Mouse (Mus musculus) embryonic facial prominence, embryonic 11.5 days (tissue): ENCODE measurements at regions not wholly inside any gene's neighbourhood (a gene's known extent, or its start where the extent isn't known, plus 50 kb on each side); places are given as distances from the start of the nearest gene placed in this dataset.

Source experiments
- ATAC-seq: fragments of 200-750 bp; cut with Nextera tagmentation; replicated peaks from 2 replicates; pipeline ENCODE4 v1.8.0; 2017; ENCODE audit warnings: low read depth; ENCODE audit not compliant: insufficient number of reproducible peaks, low FRiP score, low TSS enrichment
- DNase-seq: peaks from one replicate; pipeline ENCODE4 v3.0.0-alpha.2; 2015; ENCODE audit warnings: low spot score
- H3K27ac ChIP-seq: fragments of 300-500 bp; sonication (generic); replicated peaks from 2 replicates; pipeline ENCODE4 v1.5.1; 2014; ENCODE audit warnings: mild to moderate bottlenecking, low read depth, low read length, control low read depth
- H3K27me3 ChIP-seq: fragments of 300-500 bp; sonication (generic); 2 replicates; pipeline ENCODE4 v1.6.1; 2014; ENCODE audit warnings: mild to moderate bottlenecking, low read length, moderate library complexity, mixed read lengths; ENCODE audit not compliant: control insufficient read depth, insufficient read depth
- H3K36me3 ChIP-seq: fragments of 300-500 bp; sonication (generic); replicated peaks from 2 replicates; pipeline ENCODE4 v1.6.1; 2014; ENCODE audit warnings: low read depth, mild to moderate bottlenecking, low read length, moderate library complexity, mixed read lengths; ENCODE audit not compliant: control insufficient read depth, insufficient read depth
- H3K4me1 ChIP-seq: fragments of 300-500 bp; sonication (generic); 2 replicates; pipeline ENCODE4 v1.6.1; 2014; ENCODE audit warnings: low read length, mixed read lengths; ENCODE audit not compliant: control insufficient read depth, insufficient read depth
- H3K4me2 ChIP-seq: fragments of 300-500 bp; sonication (generic); 2 replicates; pipeline ENCODE4 v1.6.1; 2014; ENCODE audit warnings: low read depth, mild to moderate bottlenecking, control low read depth, low read length, moderate library complexity
- H3K4me3 ChIP-seq: fragments of 300-500 bp; sonication (generic); 2 replicates; pipeline ENCODE4 v1.5.1; 2014; ENCODE audit warnings: low read depth, low read length, control low read depth
- H3K9ac ChIP-seq: fragments of 300-500 bp; sonication (generic); replicated peaks from 2 replicates; pipeline ENCODE4 v1.6.1; 2014; ENCODE audit warnings: mild to moderate bottlenecking, control low read depth, low read length
- H3K9me3 ChIP-seq: fragments of 300-500 bp; sonication (generic); replicated peaks from 2 replicates; pipeline ENCODE4 v1.6.1; 2016; ENCODE audit warnings: mild to moderate bottlenecking, low read length, inconsistent platforms, mixed read lengths; ENCODE audit not compliant: control insufficient read depth
- WGBS: fragments of 180-500 bp; shearing (Covaris S2); extraction: QIAGEN DNeasy Blood & Tissue Kit; methylation state at CpG from one replicate; pipeline ENCODE4 v1.1.7; 2014; 5-methylcytosine and 5-hydroxymethylcytosine counted together

GRCm38 (mm10) chr4:12837097-12837426 is 665.2 kb upstream of the Fam92a start:
- Histone ChIP-seq H3K4me1 (no peaks in the 10 kb centered on the region), H3K4me3 (no peak overlapping the region)

DNA sequence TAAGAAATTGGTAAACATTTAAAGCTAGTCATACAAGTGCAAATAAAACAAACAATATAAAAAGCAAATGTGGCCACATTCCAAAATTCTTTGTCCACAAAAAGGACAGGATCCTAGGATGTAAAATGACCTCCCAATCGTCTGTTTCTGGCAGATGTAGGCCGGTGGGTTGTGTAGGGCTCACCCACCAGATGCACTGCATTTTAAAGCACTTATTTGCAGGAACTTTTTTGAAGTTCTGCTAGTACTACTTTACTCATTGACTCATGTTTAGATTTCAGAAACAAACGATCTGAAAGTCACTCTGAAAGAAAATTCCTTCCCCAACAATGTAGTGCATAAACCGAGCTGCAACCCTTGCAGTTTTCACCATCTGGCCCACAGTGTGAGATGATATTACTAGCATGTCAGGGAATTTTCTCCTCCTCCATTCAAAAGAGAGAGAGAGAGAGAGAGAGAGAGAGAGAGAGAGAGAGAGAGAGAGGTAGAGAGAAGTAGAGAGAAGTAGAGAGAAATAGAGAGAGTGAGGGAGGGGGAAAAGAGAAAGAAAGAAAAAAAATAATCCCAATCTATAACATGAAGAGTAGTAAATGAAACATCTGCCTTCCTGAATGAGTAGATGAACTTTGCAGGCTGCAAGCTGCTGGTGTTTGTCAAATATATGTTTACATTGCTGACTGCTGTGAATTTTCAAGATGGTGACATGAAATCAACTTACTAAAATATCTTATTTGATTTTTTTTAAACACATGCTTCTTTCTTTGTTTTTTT is 664.7 kb upstream of the Fam92a start:
- no peak overlapping the region for H3K4me2 ChIP-seq
- no peaks in the 10 kb centered on the region for H3K9me3 ChIP-seq
- H3K4me3 ChIP-seq, result no peak overlapping the region
- WGBS, result 60% methylated on average over 4 of the region's 4 CpGs
- no peaks in the 10 kb centered on the region for H3K36me3 ChIP-seq
- ATAC-seq (no peak), DNase-seq (no peak)
- H3K9ac ChIP-seq, result no peak overlapping the region
- H3K4me1 ChIP-seq, result no peaks in the 10 kb centered on the region
- no peaks in the 10 kb centered on the region for H3K27me3 ChIP-seq
- no peak overlapping the region for H3K27ac ChIP-seq

More at GRCm38 (mm10) chr4:12837097-12837426, 665.2 kb upstream of the Fam92a start:
- ATAC-seq (no peak), DNase-seq (no peak)
- Histone ChIP-seq H3K36me3 (no peaks in the 10 kb centered on the region), H3K27me3 (no peaks in the 10 kb centered on the region), H3K27ac (no peak overlapping the region), H3K4me2 (no peak overlapping the region), H3K9me3 (no peaks in the 10 kb centered on the region), H3K9ac (no peak overlapping the region)
- WGBS, result 73% methylated on average over 1 of the region's 1 CpGs

DNA sequence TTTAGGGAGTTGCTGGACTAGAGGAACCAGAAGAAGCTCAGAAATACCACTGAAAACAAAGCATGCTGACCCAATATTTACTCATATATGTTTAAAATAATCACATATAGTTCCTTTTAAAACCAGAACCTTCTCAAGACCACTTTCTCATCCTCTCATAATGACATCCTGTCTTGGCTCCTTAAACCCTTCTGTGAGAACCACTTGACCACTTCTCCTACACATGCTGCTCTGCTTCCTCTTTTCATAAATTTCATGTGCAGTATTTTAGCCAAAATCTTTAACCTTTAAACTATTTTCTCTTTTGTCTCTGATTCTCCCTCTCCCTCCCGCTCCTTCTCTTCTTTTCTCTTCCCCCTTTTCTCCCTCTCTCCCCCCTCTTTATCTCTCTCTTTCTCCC is 654.6 kb upstream of the Fam92a start:
- no peaks in the 10 kb centered on the region for H3K27me3 ChIP-seq
- DNase-seq, result no peak
- no peak for ATAC-seq
- H3K4me2 ChIP-seq, result no peak overlapping the region
- H3K4me1 ChIP-seq, result no peaks in the 10 kb centered on the region
- no peaks in the 10 kb centered on the region for H3K9me3 ChIP-seq
- WGBS, result 80% methylated on average over 1 of the region's 1 CpGs
- H3K4me3 ChIP-seq, result no peak overlapping the region
- H3K36me3 ChIP-seq, result no peaks in the 10 kb centered on the region
- H3K9ac ChIP-seq, result no peak overlapping the region
- H3K27ac ChIP-seq, result no peak overlapping the region

- no peak for DNase-seq
These were observed 642.4 kb upstream of the Fam92a start for GRCm38 (mm10) chr4:12814251-12814650.

DNA sequence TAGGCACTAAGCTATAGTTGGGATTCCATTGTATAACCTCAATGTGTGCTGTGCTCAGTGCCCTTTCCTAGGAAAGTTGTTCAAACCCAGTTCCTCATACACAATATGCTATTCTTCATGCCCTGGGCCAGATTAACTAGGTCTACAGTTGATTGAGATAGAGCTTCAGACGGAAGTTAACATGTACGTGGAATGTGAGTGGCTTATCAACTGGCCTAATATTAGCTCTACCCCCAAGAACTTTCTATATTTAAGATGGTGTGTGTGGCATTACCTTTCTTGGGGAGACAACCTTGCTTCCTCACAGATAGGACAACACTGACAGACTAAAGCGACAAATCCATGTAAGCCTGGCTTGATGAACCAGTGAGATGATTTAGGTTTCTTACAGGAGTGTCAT is 629.4 kb upstream of the Fam92a start:
- Histone ChIP-seq H3K27ac (no peak overlapping the region), H3K4me2 (no peak overlapping the region), H3K4me1 (no peaks in the 10 kb centered on the region), H3K36me3 (no peaks in the 10 kb centered on the region), H3K9ac (no peak overlapping the region), H3K9me3 (no peaks in the 10 kb centered on the region), H3K4me3 (no peak overlapping the region), H3K27me3 (no peaks in the 10 kb centered on the region)
- 89% methylated on average over 3 of the region's 3 CpGs for WGBS
- no peak for DNase-seq
- no peak for ATAC-seq

More at GRCm38 (mm10) chr4:12814251-12814650, 642.4 kb upstream of the Fam92a start:
- WGBS, result 91% methylated on average over 2 of the region's 2 CpGs
- Histone ChIP-seq H3K4me3 (no peak overlapping the region), H3K4me2 (no peak overlapping the region), H3K9me3 (no peaks in the 10 kb centered on the region), H3K4me1 (no peaks in the 10 kb centered on the region), H3K27ac (no peak overlapping the region), H3K9ac (no peak overlapping the region), H3K27me3 (no peaks in the 10 kb centered on the region), H3K36me3 (no peaks in the 10 kb centered on the region)
- ATAC-seq, result no peak

- peak; percentile 25 for DNase-seq
These were observed 627.7 kb upstream of the Fam92a start for GRCm38 (mm10) chr4:12799564-12799963.

GRCm38 (mm10) chr4:12792764-12793422 is 621.1 kb upstream of the Fam92a start:
- H3K9me3 ChIP-seq, result no peaks in the 10 kb centered on the region
- H3K4me3 ChIP-seq, result no peak overlapping the region
- ATAC-seq (no peak), DNase-seq (no peak)
- no peak overlapping the region for H3K27ac ChIP-seq
- H3K27me3 ChIP-seq, result no peaks in the 10 kb centered on the region
- no peaks in the 10 kb centered on the region for H3K36me3 ChIP-seq
- H3K4me2 ChIP-seq, result no peak overlapping the region
- H3K9ac ChIP-seq, result no peak overlapping the region
- WGBS, result 82% methylated on average over 11 of the region's 11 CpGs
- no peaks in the 10 kb centered on the region for H3K4me1 ChIP-seq

More at GRCm38 (mm10) chr4:12799564-12799963, 627.7 kb upstream of the Fam92a start:
- 63% methylated on average over 5 of the region's 5 CpGs for WGBS
- Histone ChIP-seq H3K4me2 (no peak overlapping the region), H3K9ac (no peak overlapping the region), H3K4me3 (no peak overlapping the region), H3K9me3 (no peaks in the 10 kb centered on the region), H3K4me1 (no peaks in the 10 kb centered on the region), H3K36me3 (no peaks in the 10 kb centered on the region), H3K27ac (no peak overlapping the region), H3K27me3 (no peaks in the 10 kb centered on the region)
- no peak for ATAC-seq
